Mouse (Mus musculus) thymus, postnatal 14 days (tissue): ENCODE results near the gene Tspan15.

ENCODE experiments used
- DNase-seq: peaks from one replicate; pipeline ENCODE4 v3.0.0; 2021

Gene Tspan15

GRCm38 (mm10) chr10:62225839-62226238, 5.2 kb downstream of the Tspan15 start:
- DNase-seq: no peak

- DNase-seq: no peak
Observed at GRCm38 (mm10) chr10:62224231-62224630, 6.8 kb downstream of the Tspan15 start.

- no peak for DNase-seq
Observed at GRCm38 (mm10) chr10:62222777-62223176, 8.3 kb downstream of the Tspan15 start.

GRCm38 (mm10) chr10:62221647-62222046, 9.4 kb downstream of the Tspan15 start:
- DNase-seq: no peak

- no peak for DNase-seq
Observed at GRCm38 (mm10) chr10:62220732-62221514, 10.1 kb downstream of the Tspan15 start.

- no peak for DNase-seq
Observed at GRCm38 (mm10) chr10:62218789-62219172, 12.3 kb downstream of the Tspan15 start.

- no peak for DNase-seq
Observed at GRCm38 (mm10) chr10:62218044-62218788, 12.8 kb downstream of the Tspan15 start.

- DNase-seq: no peak
Observed at GRCm38 (mm10) chr10:62217196-62217595, 13.9 kb downstream of the Tspan15 start.

GRCm38 (mm10) chr10:62216595-62216994, 14.5 kb downstream of the Tspan15 start:
- DNase-seq: no peak

- DNase-seq: no peak
Observed at GRCm38 (mm10) chr10:62215633-62216032, 15.4 kb downstream of the Tspan15 start.

GRCm38 (mm10) chr10:62215169-62215616, 15.9 kb downstream of the Tspan15 start:
- DNase-seq: peak; percentile 46

GRCm38 (mm10) chr10:62211310-62211709, 19.7 kb downstream of the Tspan15 start:
- no peak for DNase-seq

GRCm38 (mm10) chr10:62208241-62208896, 22.7 kb downstream of the Tspan15 start:
- no peak for DNase-seq

GRCm38 (mm10) chr10:62202574-62202973, 28.5 kb downstream of the Tspan15 start:
- no peak for DNase-seq

GRCm38 (mm10) chr10:62198891-62199290, 32.2 kb downstream of the Tspan15 start:
- no peak for DNase-seq

- no peak for DNase-seq
Observed at GRCm38 (mm10) chr10:62197403-62197802, 33.6 kb downstream of the Tspan15 start.

- no peak for DNase-seq
Observed at GRCm38 (mm10) chr10:62195376-62195775, 35.7 kb downstream of the Tspan15 start.

GRCm38 (mm10) chr10:62194946-62195345, 36.1 kb downstream of the Tspan15 start:
- no peak for DNase-seq

- no peak for DNase-seq
Observed at GRCm38 (mm10) chr10:62194461-62194860, 36.6 kb downstream of the Tspan15 start.

- no peak for DNase-seq
Observed at GRCm38 (mm10) chr10:62194043-62194442, 37.0 kb downstream of the Tspan15 start.

GRCm38 (mm10) chr10:62192701-62193157, 38.3 kb downstream of the Tspan15 start:
- DNase-seq: peak; percentile 22

GRCm38 (mm10) chr10:62190821-62191220, 40.2 kb downstream of the Tspan15 start:
- DNase-seq: peak; percentile 50

GRCm38 (mm10) chr10:62189910-62190309, 41.1 kb downstream of the Tspan15 start:
- peak; percentile 41 for DNase-seq
